Mouse (Mus musculus): ENCODE data around the gene Dicer1. TPM values are rescaled to one million over a fixed set of nuclear protein-coding genes. Genes with fewer than 3 reads are reported as not detected.

Gene Dicer1
- polyA plus RNA-seq, 2 experiments = 19.9 to 28.7 TPM

DNA sequence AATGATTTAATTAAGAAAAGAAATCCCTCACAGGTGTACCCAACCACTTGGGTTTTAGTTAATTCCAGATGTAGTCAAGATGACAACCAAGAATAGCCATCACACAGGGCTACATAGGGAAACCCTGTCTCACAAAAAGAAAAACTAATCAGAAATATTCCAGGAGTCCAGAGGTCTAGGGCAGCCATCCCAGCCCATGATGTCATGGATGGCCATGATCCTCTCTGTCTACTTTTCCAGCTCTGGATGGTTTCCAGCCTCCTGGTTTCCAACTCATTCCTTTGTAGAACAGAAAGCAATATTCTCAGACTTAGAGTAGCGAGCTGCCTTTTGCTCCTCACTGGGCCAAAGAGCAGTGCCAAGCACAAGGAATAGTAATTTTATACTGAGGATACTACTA is 110.8 kb downstream of the Dicer1 start:
- Histone ChIP-seq H3K4me3 (replicated peaks; ENCODE audit: low read length) (no peak overlapping the region), H3K27ac (replicated peaks; ENCODE audit: low read depth, low read length) (no peak overlapping the region), H3K36me3 (ENCODE audit: control insufficient read depth, insufficient read depth, low read length) (no peaks in the 10 kb centered on the region), H3K9ac (ENCODE audit: low read depth, low read length, severe bottlenecking) (no peak overlapping the region), H3K9me3 (ENCODE audit: control insufficient read depth, low read length) (peaks cover 9% of the 10 kb centered on the region; the same call in 1 of the 2 replicates), H3K27me3 (ENCODE audit: control insufficient read depth, insufficient read depth, low read length) (peaks cover 11% of the 10 kb centered on the region), H3K4me2 (replicated peaks; ENCODE audit: low read depth, low read length, severe bottlenecking) (no peak overlapping the region), H3K4me1 (ENCODE audit: control insufficient read depth, insufficient read depth, low read length) (peaks cover 18% of the 10 kb centered on the region)
- no peak for TF ChIP-seq POLR2A (IDR thresholded peaks at IDR 0.05; ENCODE audit: borderline replicate concordance, extremely low read depth, insufficient read depth, insufficient read length)
- no peak for ATAC-seq (ENCODE audit: low FRiP score, low read depth)
- 72% methylated on average over 1 of the region's 1 CpGs for WGBS
- peak; percentile 60 for DNase-seq (ENCODE audit: low spot score)

DNA sequence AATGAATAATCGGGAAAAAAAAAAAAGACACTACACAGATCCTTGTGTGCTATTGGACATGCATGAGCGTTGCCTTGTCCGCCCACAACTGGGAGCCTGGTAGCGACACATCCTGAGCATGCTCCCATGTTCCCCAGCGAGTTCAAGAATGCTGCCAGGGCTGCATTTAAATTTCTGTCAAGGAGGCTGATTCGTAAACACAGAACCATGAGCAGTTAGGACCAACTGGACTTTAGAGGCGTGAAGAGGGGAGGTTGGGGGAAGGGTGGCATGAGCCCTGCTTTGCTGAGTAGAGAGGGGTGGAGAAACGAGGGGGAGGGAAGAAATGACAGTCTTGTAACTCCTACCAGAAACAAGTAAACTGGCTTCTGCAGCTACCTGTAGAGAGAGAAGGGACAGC is 113.6 kb downstream of the Dicer1 start:
- no peak for DNase-seq (ENCODE audit: low spot score)
- Histone ChIP-seq H3K9ac (ENCODE audit: low read depth, low read length, severe bottlenecking) (no peak overlapping the region), H3K27me3 (ENCODE audit: control insufficient read depth, insufficient read depth, low read length) (peaks cover 14% of the 10 kb centered on the region), H3K36me3 (ENCODE audit: control insufficient read depth, insufficient read depth, low read length) (no peaks in the 10 kb centered on the region), H3K27ac (replicated peaks; ENCODE audit: low read depth, low read length) (no peak overlapping the region), H3K9me3 (ENCODE audit: control insufficient read depth, low read length) (peaks cover 9% of the 10 kb centered on the region; the same call in 1 of the 2 replicates), H3K4me1 (ENCODE audit: control insufficient read depth, insufficient read depth, low read length) (peaks cover 38% of the 10 kb centered on the region), H3K4me3 (replicated peaks; ENCODE audit: low read length) (no peak overlapping the region), H3K4me2 (replicated peaks; ENCODE audit: low read depth, low read length, severe bottlenecking) (no peak overlapping the region; the same call in 1 of the 2 replicates)
- WGBS = 20% methylated on average over 8 of the region's 8 CpGs
- no peak for TF ChIP-seq POLR2A (IDR thresholded peaks at IDR 0.05; ENCODE audit: borderline replicate concordance, extremely low read depth, insufficient read depth, insufficient read length)
- ATAC-seq (ENCODE audit: low FRiP score, low read depth) = no peak

Other genes with a start within 250 kb of the Dicer1 start
- gene Clmn, start 113.1 kb upstream of the Dicer1 start, polyA plus RNA-seq (2012; rRNA removed) = 8.1 and 9.0 TPM in 2 replicates
- gene Clmn, start 113.1 kb upstream of the Dicer1 start, polyA plus RNA-seq (2014; fragmentation: Nextera tagmentation; extraction: Ambion mirVana) = 2.9 and 3.9 TPM in 2 replicates

Data from limb, embryonic 14.5 days (tissue).